Mouse (Mus musculus) small intestine, adult 2 months (tissue): Measurements from ENCODE around the gene Lax1.

Experiments
- CTCF ChIP-seq: fragments of 200-500 bp; IDR thresholded peaks from 2 replicates; pipeline ENCODE4 v1.5.1; 2012; ENCODE audit warnings: low read depth, mild to moderate bottlenecking, control low read depth, inconsistent platforms, low read length, moderate library complexity, mixed read lengths; ENCODE audit not compliant: insufficient replicate concordance, insufficient read length; ENCODE audit errors: extremely low read depth
- POLR2A ChIP-seq: fragments of 200-500 bp; IDR thresholded peaks from 2 replicates; pipeline ENCODE4 v1.6.1; 2012; ENCODE audit warnings: low read depth, mild to moderate bottlenecking, control low read depth, inconsistent platforms, low read length, moderate library complexity

GRCm38 (mm10) chr1:133691046-133691445, 1.1 kb upstream of the Lax1 start:
- no peak for TF ChIP-seq CTCF
- no peak for TF ChIP-seq POLR2A
